Mouse (Mus musculus) liver, adult 2 months (tissue): ENCODE data around the gene Gm128. TPM values are rescaled to one million over a fixed set of nuclear protein-coding genes. Genes with fewer than 3 reads are reported as not detected.
A peak's percentile ranks its signal among the peaks of the same experiment; 100 is the strongest.

Experiments
- DNase-seq: peaks from one replicate; pipeline ENCODE4 v3.0.0-alpha.2; 2011; ENCODE audit warnings: low read depth, low spot score; ENCODE audit errors: extremely low read depth
- H3K27ac ChIP-seq: fragments of 200-500 bp; replicated peaks from 2 replicates; pipeline ENCODE4 v1.5.1; 2012; ENCODE audit warnings: low read depth, mild to moderate bottlenecking, control low read depth, inconsistent platforms, low read length; ENCODE audit not compliant: insufficient read depth
- H3K27me3 ChIP-seq: fragments of 200-500 bp; 2 replicates; pipeline ENCODE4 v1.6.1; 2012; ENCODE audit warnings: mild to moderate bottlenecking, moderate library complexity, low read length, inconsistent platforms; ENCODE audit not compliant: control insufficient read depth, insufficient read depth
- H3K36me3 ChIP-seq: fragments of 200-500 bp; 2 replicates; pipeline ENCODE4 v1.6.1; 2012; ENCODE audit warnings: low read length, inconsistent platforms; ENCODE audit not compliant: control insufficient read depth, insufficient read depth
- H3K4me1 ChIP-seq: fragments of 200-500 bp; 2 replicates; pipeline ENCODE4 v1.6.1; 2011; ENCODE audit warnings: low read length; ENCODE audit not compliant: control insufficient read depth, insufficient read depth
- H3K4me3 ChIP-seq: fragments of 200-500 bp; 2 replicates; pipeline ENCODE4 v1.5.1; 2011; ENCODE audit warnings: low read depth, mild to moderate bottlenecking, control low read depth, low read length, moderate library complexity; ENCODE audit not compliant: insufficient read depth
- H3K79me2 ChIP-seq: fragments of 200-500 bp; 2 replicates; pipeline ENCODE4 v1.6.1; 2012; ENCODE audit warnings: inconsistent platforms, mild to moderate bottlenecking, low read length, moderate library complexity; ENCODE audit not compliant: control insufficient read depth, insufficient read depth
- H3K9ac ChIP-seq: fragments of 200-500 bp; 2 replicates; pipeline ENCODE4 v1.6.1; 2012; ENCODE audit warnings: low read depth, mild to moderate bottlenecking, control low read depth, inconsistent platforms, low read length
- CTCF ChIP-seq: fragments of 200-500 bp; IDR thresholded peaks from 2 replicates; pipeline ENCODE4 v1.5.1; 2011; ENCODE audit warnings: low read depth, low read length, control low read depth
- POLR2A ChIP-seq: fragments of 200-500 bp; IDR thresholded peaks from 2 replicates; pipeline ENCODE4 v1.6.1; 2011; ENCODE audit warnings: low read length, control low read depth; ENCODE audit not compliant: insufficient read depth; ENCODE audit errors: extremely low read depth
- WGBS: fragments of 180-500 bp; shearing (Covaris S2); methylation state at CpG from one replicate; pipeline ENCODE4 v1.1.7; 2018; 5-methylcytosine and 5-hydroxymethylcytosine counted together
- polyA plus RNA-seq: library from polyadenylated mRNA; depleted of rRNA; stranded (reverse); fragments of >200 nt; gene quantifications from 2 replicates; pipeline ENCODE4 v1.2.3, GENCODE M21; 2012
- total RNA-seq: library from RNA; depleted of rRNA; stranded (reverse); fragments of >200 nt; gene quantifications from 2 replicates; pipeline ENCODE4 v1.2.3, GENCODE M21; 2014

Gene Gm128
- total and polyA plus RNA-seq, 2 experiments, result 0.09 TPM; not detected in 1

DNA sequence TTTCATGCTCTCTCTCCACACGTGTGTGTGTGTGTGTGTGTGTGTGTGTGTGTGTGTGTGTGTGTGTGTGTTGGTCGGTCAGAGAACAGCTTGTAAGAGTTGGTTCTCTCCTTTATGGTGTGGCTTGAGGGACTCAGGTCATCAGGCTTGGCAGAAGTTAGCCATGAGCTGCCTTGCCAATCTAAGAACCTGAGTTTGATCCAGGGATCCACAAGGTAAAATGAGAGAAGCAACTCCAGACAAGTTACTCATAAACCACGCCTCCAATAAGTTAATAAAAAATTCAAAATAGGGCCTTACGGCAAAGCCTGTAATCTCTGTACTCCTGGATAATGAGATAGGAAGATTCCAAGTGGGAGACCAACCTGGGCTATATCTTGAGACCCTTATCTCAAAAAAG is 33.1 kb downstream of the Gm128 start:
- peak; percentile 75 for DNase-seq
- 27% methylated on average over 4 of the region's 4 CpGs for WGBS
- peaks cover 12% of the 10 kb centered on the region; the same call in 1 of the 2 replicates for H3K4me1 ChIP-seq
- peak overlapping the region; percentile 18; the same call in 1 of the 2 replicates for H3K27ac ChIP-seq
- H3K79me2 ChIP-seq, result no peaks in the 10 kb centered on the region; the same call in 1 of the 2 replicates
- no peak overlapping the region for H3K4me3 ChIP-seq
- H3K9ac ChIP-seq, result no peak overlapping the region
- peaks cover 20% of the 10 kb centered on the region for H3K36me3 ChIP-seq
- no peaks in the 10 kb centered on the region for H3K27me3 ChIP-seq
- no peak for TF ChIP-seq CTCF
- TF ChIP-seq POLR2A, result no peak

DNA sequence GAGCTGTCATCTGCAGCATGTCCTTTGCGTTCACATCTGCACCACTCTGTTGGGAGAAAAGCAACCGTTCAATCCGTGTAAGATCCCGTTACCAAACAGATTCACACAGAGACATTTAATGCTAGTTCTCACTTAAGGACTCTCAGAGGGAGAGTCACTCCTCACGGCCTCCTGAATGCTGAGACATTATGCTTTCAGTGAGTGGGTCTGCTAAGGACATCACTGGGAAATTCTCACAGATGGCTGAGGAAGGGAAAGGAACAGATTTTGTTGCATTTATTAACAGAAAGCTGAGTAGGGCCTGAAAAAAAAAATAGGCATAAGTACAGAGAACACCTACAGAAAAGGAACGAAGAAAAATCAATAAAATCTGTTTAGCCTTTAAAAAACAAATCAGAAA is 37.5 kb downstream of the Gm128 start:
- no peak overlapping the region for H3K4me3 ChIP-seq
- H3K79me2 ChIP-seq, result no peaks in the 10 kb centered on the region
- TF ChIP-seq POLR2A (no peak), CTCF (no peak)
- no peak overlapping the region for H3K27ac ChIP-seq
- no peak overlapping the region for H3K9ac ChIP-seq
- H3K27me3 ChIP-seq, result no peaks in the 10 kb centered on the region
- H3K36me3 ChIP-seq, result peaks cover 57% of the 10 kb centered on the region
- DNase-seq, result no peak
- WGBS, result 93% methylated on average over 6 of the region's 6 CpGs
- peaks cover 6% of the 10 kb centered on the region; the same call in 1 of the 2 replicates for H3K4me1 ChIP-seq

DNA sequence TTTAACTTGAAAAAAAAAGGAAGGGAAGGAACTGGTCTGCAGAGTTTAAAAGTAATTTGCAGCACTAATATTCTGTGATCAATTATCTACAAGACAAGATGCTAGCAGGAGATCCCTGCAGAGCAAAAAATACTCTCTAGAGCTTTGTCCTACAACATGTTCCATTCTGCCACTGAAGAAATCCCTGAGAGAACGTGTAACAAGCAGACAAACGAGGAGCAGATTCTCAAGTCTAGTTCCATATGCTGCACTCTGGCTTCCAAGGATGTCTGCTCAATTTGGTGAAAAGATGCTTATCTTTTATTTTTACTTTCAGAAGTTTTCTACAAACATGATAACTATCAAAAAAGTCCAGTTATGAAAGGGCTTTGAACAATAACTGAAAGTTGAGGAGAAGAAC is 40.8 kb downstream of the Gm128 start:
- no peak for TF ChIP-seq POLR2A
- no peak for TF ChIP-seq CTCF
- no peaks in the 10 kb centered on the region for H3K27me3 ChIP-seq
- 91% methylated on average over 2 of the region's 2 CpGs for WGBS

DNA sequence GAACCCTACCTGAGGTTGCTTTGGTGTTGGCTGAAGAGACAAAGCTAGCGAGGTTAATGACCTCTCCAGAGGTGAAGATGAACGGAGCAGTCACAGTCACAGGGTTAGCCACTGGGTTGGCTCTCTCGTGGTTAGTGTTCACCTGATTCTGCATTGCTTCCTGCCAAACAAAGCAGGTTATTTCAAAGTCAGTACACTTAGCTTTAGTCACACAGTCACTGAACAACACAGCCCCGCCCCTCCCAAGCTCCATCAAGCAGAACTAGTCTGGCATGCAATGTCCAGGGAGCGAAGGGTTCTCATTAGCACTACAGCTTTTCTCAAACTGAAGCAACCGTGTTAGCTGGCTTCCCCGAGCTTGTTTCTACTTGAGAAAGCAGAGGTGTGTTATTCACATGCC is 41.3 kb downstream of the Gm128 start:
- DNase-seq, result peak; percentile 63
- Histone ChIP-seq H3K27ac (no peak overlapping the region), H3K9ac (no peak overlapping the region), H3K79me2 (no peaks in the 10 kb centered on the region), H3K27me3 (no peaks in the 10 kb centered on the region), H3K4me1 (peaks cover 7% of the 10 kb centered on the region), H3K36me3 (peaks cover 71% of the 10 kb centered on the region), H3K4me3 (no peak overlapping the region)
- WGBS, result 62% methylated on average over 7 of the region's 7 CpGs
- TF ChIP-seq POLR2A (no peak), CTCF (no peak)

More for the DNA sequence above, 40.8 kb downstream of the Gm128 start:
- no peak overlapping the region for H3K4me3 ChIP-seq
- H3K9ac ChIP-seq, result no peak overlapping the region
- H3K36me3 ChIP-seq, result peaks cover 71% of the 10 kb centered on the region
- peaks cover 4% of the 10 kb centered on the region for H3K4me1 ChIP-seq
- no peaks in the 10 kb centered on the region for H3K79me2 ChIP-seq
- H3K27ac ChIP-seq, result no peak overlapping the region
- no peak for DNase-seq

DNA sequence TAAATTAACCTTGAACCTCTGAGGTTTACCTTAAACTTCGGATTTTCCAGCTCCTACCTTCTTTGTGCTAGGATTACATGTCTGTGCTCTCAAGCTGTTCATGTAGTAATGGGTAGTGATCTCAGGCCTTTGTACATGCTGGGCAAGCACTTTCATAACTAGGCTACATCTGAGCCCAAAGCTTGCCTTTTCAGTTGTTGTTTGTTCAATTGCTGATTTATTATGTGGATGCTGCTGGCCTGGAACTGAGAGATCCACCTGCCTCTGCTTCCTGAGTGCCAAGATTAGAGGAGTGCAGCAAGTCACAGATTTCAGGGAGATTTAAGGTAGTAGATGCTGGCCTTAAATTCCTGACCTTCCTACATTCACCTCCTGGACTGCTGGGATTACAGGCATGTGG is 42.3 kb downstream of the Gm128 start:
- no peak overlapping the region for H3K9ac ChIP-seq
- no peak overlapping the region for H3K4me3 ChIP-seq
- peaks cover 64% of the 10 kb centered on the region for H3K36me3 ChIP-seq
- TF ChIP-seq POLR2A, result no peak
- H3K79me2 ChIP-seq, result no peaks in the 10 kb centered on the region
- H3K4me1 ChIP-seq, result peaks cover 9% of the 10 kb centered on the region
- no peak for DNase-seq
- 70% methylated on average over 1 of the region's 1 CpGs for WGBS
- no peak overlapping the region for H3K27ac ChIP-seq
- no peaks in the 10 kb centered on the region for H3K27me3 ChIP-seq

DNA sequence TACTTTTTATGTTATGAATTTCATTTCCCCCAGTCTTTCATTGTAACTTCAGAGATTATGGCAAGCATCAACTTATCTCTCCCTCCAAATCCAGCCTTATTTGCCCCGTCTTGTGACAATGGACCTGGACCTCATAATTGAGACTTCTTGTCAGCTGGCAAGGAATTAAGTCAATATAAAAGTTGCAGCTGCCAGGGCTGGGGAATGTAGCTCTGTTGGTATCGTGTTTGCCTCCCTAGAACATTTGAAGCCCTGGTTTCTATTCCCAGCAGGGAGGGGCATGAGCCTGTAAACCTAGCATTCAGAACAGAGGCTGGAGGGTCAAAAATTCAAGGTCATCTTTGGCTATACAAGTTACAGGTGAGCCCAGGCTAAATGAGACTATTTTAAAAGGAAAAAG is 45.6 kb downstream of the Gm128 start:
- TF ChIP-seq POLR2A (no peak), CTCF (no peak)
- Histone ChIP-seq H3K27ac (no peak overlapping the region), H3K4me3 (no peak overlapping the region), H3K36me3 (peaks cover 41% of the 10 kb centered on the region), H3K4me1 (peaks cover 9% of the 10 kb centered on the region), H3K79me2 (no peaks in the 10 kb centered on the region), H3K27me3 (no peaks in the 10 kb centered on the region), H3K9ac (no peak overlapping the region)
- DNase-seq, result peak; percentile 60
- whole genome bisulfite sequencing, result 24% methylated on average over 2 of the region's 2 CpGs
